Mouse (Mus musculus) embryonic stem cell, embryonic (primary cell): ENCODE measurements around the gene Ctsh.
"Not testable (repeated sequence)": the region's sequence is repeated elsewhere in the genome, so short reads cannot be mapped to it uniquely, and the experiment has no call there.

ENCODE experiments used
- CTCF ChIA-PET, 4 experiments: fragments of 300-600 bp in 2 of 4; fragments of 350-600 bp in 2 of 4; sonication (Branson Sonifier 250); formaldehyde crosslinking; loops; one replicate each; lab custom pipeline; 2022; ENCODE audit warnings: inconsistent platforms in 2 of 4; lab: Charles Lee
- POLR2A ChIA-PET, 4 experiments: fragments of 300-600 bp in 2 of 4; fragments of 350-600 bp in 2 of 4; sonication (Branson Sonifier 250); formaldehyde crosslinking; loops; one replicate each; lab custom pipeline; 2022; ENCODE audit warnings: antibody characterized with exemption in 4 of 4, inconsistent platforms in 1 of 4; lab: Charles Lee

Ctsh gene

GRCm38 (mm10) chr9:90054371-90055145 lies 606 bp downstream of the Ctsh start:
- ChIA-PET POLR2A (interaction anchor here in 3 of 4 experiments (0.6 to 1.7 kb wide), 7 partner anchors 10 to 107 kb away, joined by 3 to 10 read pairs (median 3); partner anchors contain the start of gene Morf4l1 (in 1 of the 3)), CTCF (interaction anchor here in 2 of 4 experiments (1.1 to 1.5 kb wide), 2 partner anchors 81 to 261 kb away, joined by 3 read pairs; no protein-coding TSS in a partner anchor)

- ChIA-PET CTCF (interaction anchor here in 1 of 4 experiments (1.5 kb wide), 1 partner anchor 81 kb away, joined by 3 read pairs; no protein-coding TSS in a partner anchor), POLR2A (interaction anchor here in 1 of 4 experiments (1.3 to 1.7 kb wide), 2 partner anchors 12 to 59 kb away, joined by 3 to 6 read pairs; partner anchors contain the start of gene Morf4l1)
Measured at GRCm38 (mm10) chr9:90055409-90055808, 1.5 kb downstream of the Ctsh start.

- ChIA-PET CTCF (no interaction called here), POLR2A (interaction anchor here in 1 of 4 experiments (1.1 kb wide), 1 partner anchor 25 kb away, joined by 4 read pairs; no protein-coding TSS in a partner anchor)
Measured at GRCm38 (mm10) chr9:90055911-90056310, 2.0 kb downstream of the Ctsh start.

GRCm38 (mm10) chr9:90056716-90057115 lies 2.8 kb downstream of the Ctsh start:
- CTCF ChIA-PET = no interaction called here
- POLR2A ChIA-PET = interaction anchor here in 1 of 4 experiments (1.1 kb wide), 1 partner anchor 25 kb away, joined by 4 read pairs; no protein-coding TSS in a partner anchor

GRCm38 (mm10) chr9:90059828-90060573 lies 6.0 kb downstream of the Ctsh start:
- CTCF ChIA-PET = interaction anchor here in 2 of 4 experiments (0.5 to 0.6 kb wide), 2 partner anchors 37 to 764 kb away, joined by 3 to 5 read pairs; no protein-coding TSS in a partner anchor

GRCm38 (mm10) chr9:90060574-90060875 lies 6.6 kb downstream of the Ctsh start:
- POLR2A ChIA-PET = interaction anchor here in 1 of 4 experiments (1.5 kb wide), 1 partner anchor 12 kb away, joined by 3 read pairs; no protein-coding TSS in a partner anchor
- CTCF ChIA-PET = no interaction called here

More at GRCm38 (mm10) chr9:90059828-90060573, 6.0 kb downstream of the Ctsh start:
- POLR2A ChIA-PET = interaction anchor here in 1 of 4 experiments (0.7 to 1.5 kb wide), 2 partner anchors 12 to 690 kb away, joined by 3 to 5 read pairs; no protein-coding TSS in a partner anchor

GRCm38 (mm10) chr9:90060932-90061331 lies 7.0 kb downstream of the Ctsh start:
- CTCF ChIA-PET, POLR2A ChIA-PET: not testable (repeated sequence)

GRCm38 (mm10) chr9:90067341-90067740 lies 13.4 kb downstream of the Ctsh start:
- ChIA-PET POLR2A (interaction anchor here in 2 of 4 experiments (0.9 to 1.6 kb wide), 2 partner anchors 13 to 16 kb away, joined by 3 to 5 read pairs; no protein-coding TSS in a partner anchor), CTCF (no interaction called here)

GRCm38 (mm10) chr9:90068786-90069185 lies 14.8 kb downstream of the Ctsh start:
- CTCF ChIA-PET = no interaction called here
- POLR2A ChIA-PET = interaction anchor here in 1 of 4 experiments (1.6 to 2.0 kb wide), 2 partner anchors 10 to 14 kb away, joined by 5 to 7 read pairs; no protein-coding TSS in a partner anchor

- POLR2A ChIA-PET = interaction anchor here in 1 of 4 experiments (2.0 kb wide), 1 partner anchor 10 kb away, joined by 7 read pairs; no protein-coding TSS in a partner anchor
- CTCF ChIA-PET = no interaction called here
Measured at GRCm38 (mm10) chr9:90069485-90069884, 15.5 kb downstream of the Ctsh start.

- ChIA-PET CTCF (no interaction called here), POLR2A (interaction anchor here in 1 of 4 experiments (2.0 kb wide), 1 partner anchor 9 kb away, joined by 7 read pairs; no protein-coding TSS in a partner anchor)
Measured at GRCm38 (mm10) chr9:90070174-90070573, 16.2 kb downstream of the Ctsh start.

GRCm38 (mm10) chr9:90075336-90075735 lies 21.4 kb downstream of the Ctsh start:
- POLR2A ChIA-PET = interaction anchor here in 1 of 4 experiments (0.9 kb wide), 1 partner anchor 10 kb away, joined by 4 read pairs; no protein-coding TSS in a partner anchor
- CTCF ChIA-PET = interaction anchor here in 3 of 4 experiments (0.6 to 1.0 kb wide), 3 partner anchors 51 to 248 kb away, joined by 3 to 5 read pairs (median 3); no protein-coding TSS in a partner anchor

- POLR2A ChIA-PET = no interaction called here
- CTCF ChIA-PET = interaction anchor here in 3 of 4 experiments (0.7 to 1.4 kb wide), 3 partner anchors 249 to 301 kb away, joined by 3 to 4 read pairs (median 4); no protein-coding TSS in a partner anchor
Measured at GRCm38 (mm10) chr9:90076131-90076530, 22.2 kb downstream of the Ctsh start.

- POLR2A ChIA-PET = interaction anchor here in 1 of 4 experiments (0.7 kb wide), 1 partner anchor 58 kb away, joined by 3 read pairs; no protein-coding TSS in a partner anchor
Measured at GRCm38 (mm10) chr9:90076849-90077461, 23.0 kb downstream of the Ctsh start.

GRCm38 (mm10) chr9:90081961-90082360 lies 28.0 kb downstream of the Ctsh start:
- ChIA-PET POLR2A (interaction anchor here in 3 of 4 experiments (0.6 to 4.0 kb wide), 18 partner anchors 9 to 1297 kb away, joined by 3 to 44 read pairs (median 7); partner anchors contain the start of gene Morf4l1 (in 2 of the 3)), CTCF (interaction anchor here in 2 of 4 experiments (0.6 to 1.0 kb wide), 3 partner anchors 17 to 1817 kb away, joined by 3 to 5 read pairs (median 4); no protein-coding TSS in a partner anchor)

More at GRCm38 (mm10) chr9:90076849-90077461, 23.0 kb downstream of the Ctsh start:
- CTCF ChIA-PET = interaction anchor here in 3 of 4 experiments (0.7 to 1.4 kb wide), 3 partner anchors 58 to 249 kb away, joined by 3 to 5 read pairs (median 4); no protein-coding TSS in a partner anchor

GRCm38 (mm10) chr9:90082992-90083391 lies 29.0 kb downstream of the Ctsh start:
- POLR2A ChIA-PET = interaction anchor here (0.6 to 4.0 kb wide), 26 partner anchors 10 to 515 kb away, joined by 3 to 52 read pairs (median 4); partner anchors contain the start of genes Morf4l1 (in 2 of the 4) and Ctsh (in 1 of the 4)
- CTCF ChIA-PET = interaction anchor here in 2 of 4 experiments (0.6 to 1.0 kb wide), 4 partner anchors 9 to 601 kb away, joined by 3 to 4 read pairs (median 4); no protein-coding TSS in a partner anchor

GRCm38 (mm10) chr9:90084152-90084551 lies 30.2 kb downstream of the Ctsh start:
- POLR2A ChIA-PET = interaction anchor here in 3 of 4 experiments (0.6 to 4.0 kb wide), 10 partner anchors 11 to 34 kb away, joined by 3 to 52 read pairs (median 7); partner anchors contain the start of gene Morf4l1 (in 2 of the 3)
- CTCF ChIA-PET = interaction anchor here in 2 of 4 experiments (0.8 to 1.2 kb wide), 2 partner anchors 12 to 15 kb away, joined by 3 read pairs; no protein-coding TSS in a partner anchor
